Mouse (Mus musculus): ENCODE results near the gene Foxp1.

DNA sequence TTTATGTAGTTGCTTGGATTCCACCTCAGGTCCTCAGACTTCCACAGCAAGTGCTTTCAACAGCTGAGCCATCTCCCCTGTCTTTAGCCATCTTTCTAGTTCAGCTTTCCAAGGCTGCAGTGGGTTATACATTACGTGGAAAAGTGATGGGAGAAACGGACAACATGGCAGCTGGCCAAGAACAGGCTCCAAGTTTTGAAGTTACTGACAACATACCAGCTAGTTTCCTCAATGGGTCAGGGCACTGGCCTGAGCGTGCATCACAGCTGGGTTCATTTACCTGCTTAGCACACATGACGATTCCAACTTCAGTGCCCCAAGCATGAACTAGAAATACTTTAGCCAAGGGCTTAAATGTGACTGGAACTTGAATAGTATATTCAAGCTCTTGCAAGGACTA lies 404.0 kb downstream of the Foxp1 start:
- TF ChIP-seq EP300 (IDR thresholded peaks at IDR 0.05; ENCODE audit: low read depth in 1 of 2, low read length in 2 of 2): no peak
- no peak for TF ChIP-seq CTCF (IDR thresholded peaks at IDR 0.05 in 2 of 3, conservative IDR thresholded peaks at IDR 0.05 in 1 of 3; ENCODE audit: control insufficient read depth in 1 of 3, insufficient read depth in 1 of 3, low read depth in 2 of 3, low read length in 3 of 3, poor library complexity in 1 of 3, severe bottlenecking in 1 of 3)
- TF ChIP-seq TBP (IDR thresholded peaks at IDR 0.05; ENCODE audit: low read depth, low read length): no peak
- no peak for TF ChIP-seq ZKSCAN1 (IDR thresholded peaks at IDR 0.05; ENCODE audit: low read depth, low read length)
- TF ChIP-seq MAX (IDR thresholded peaks at IDR 0.05; ENCODE audit: low read length): no peak
- no peak for TF ChIP-seq ZC3H11A (IDR thresholded peaks at IDR 0.05; ENCODE audit: low read depth, low read length)
- no peak for TF ChIP-seq POLR2A (IDR thresholded peaks at IDR 0.05; ENCODE audit: control insufficient read depth in 1 of 2, insufficient read depth in 1 of 2, low read depth in 1 of 2, low read length in 2 of 2, poor library complexity in 1 of 2)
- TF ChIP-seq USF2 (IDR thresholded peaks at IDR 0.05; ENCODE audit: borderline replicate concordance in 1 of 2, insufficient read depth in 1 of 2, low read depth in 1 of 2, low read length in 2 of 2): no peak
- no peak for TF ChIP-seq TAL1 (IDR thresholded peaks at IDR 0.05; ENCODE audit: low read length)

Data from MEL (cell line).